Mouse (Mus musculus) layer of hippocampus, adult 9-11 months (tissue): Measurements from ENCODE around the gene Safb.

Experiments
- DNase-seq: peaks from one replicate; pipeline ENCODE4 v3.0.0; 2022

Gene Safb

GRCm38 (mm10) chr17:56561866-56562265 is 22.8 kb upstream of the Safb start:
- no peak for DNase-seq

- DNase-seq: no peak
Measured at GRCm38 (mm10) chr17:56566293-56566692, 18.3 kb upstream of the Safb start.

GRCm38 (mm10) chr17:56566918-56567317 is 17.7 kb upstream of the Safb start:
- DNase-seq: no peak

- DNase-seq: no peak
Measured at GRCm38 (mm10) chr17:56567370-56567769, 17.3 kb upstream of the Safb start.

GRCm38 (mm10) chr17:56570287-56570686 is 14.3 kb upstream of the Safb start:
- no peak for DNase-seq

- no peak for DNase-seq
Measured at GRCm38 (mm10) chr17:56572154-56572553, 12.5 kb upstream of the Safb start.

- no peak for DNase-seq
Measured at GRCm38 (mm10) chr17:56572939-56573338, 11.7 kb upstream of the Safb start.

- no peak for DNase-seq
Measured at GRCm38 (mm10) chr17:56583071-56583470, 1.6 kb upstream of the Safb start.

GRCm38 (mm10) chr17:56583611-56584256 is 891 bp upstream of the Safb start:
- peak; percentile 66 for DNase-seq

GRCm38 (mm10) chr17:56585171-56585821 is 671 bp downstream of the Safb start:
- DNase-seq: peak; percentile 51

GRCm38 (mm10) chr17:56587773-56588172 is 3.1 kb downstream of the Safb start:
- DNase-seq: no peak

- DNase-seq: no peak
Measured at GRCm38 (mm10) chr17:56588921-56589320, 4.3 kb downstream of the Safb start.

GRCm38 (mm10) chr17:56592553-56592952 is 7.9 kb downstream of the Safb start:
- DNase-seq: no peak

GRCm38 (mm10) chr17:56593527-56594271 is 9.1 kb downstream of the Safb start:
- no peak for DNase-seq

- no peak for DNase-seq
Measured at GRCm38 (mm10) chr17:56603186-56604069, 18.8 kb downstream of the Safb start.

- DNase-seq: no peak
Measured at GRCm38 (mm10) chr17:56604070-56604380, 19.4 kb downstream of the Safb start.

GRCm38 (mm10) chr17:56604422-56604821 is 19.8 kb downstream of the Safb start:
- DNase-seq: no peak

- no peak for DNase-seq
Measured at GRCm38 (mm10) chr17:56605431-56605830, 20.8 kb downstream of the Safb start.

- DNase-seq: no peak
Measured at GRCm38 (mm10) chr17:56607521-56608062, 23.0 kb downstream of the Safb start.

- DNase-seq: no peak
Measured at GRCm38 (mm10) chr17:56608699-56609098, 24.1 kb downstream of the Safb start.

- DNase-seq: peak; percentile 99
Measured at GRCm38 (mm10) chr17:56609452-56610171, 25.0 kb downstream of the Safb start, which contains the start of gene 2410015M20Rik. Gene 2410015M20Rik, minus strand, starts transcription at chr17:56609771.

GRCm38 (mm10) chr17:56611323-56611722 is 26.7 kb downstream of the Safb start:
- DNase-seq: no peak
